Mouse (Mus musculus): ENCODE measurements around the gene Garem2. TPM values are rescaled to one million over a fixed set of nuclear protein-coding genes. Genes with fewer than 3 reads are reported as not detected.

The Garem2 gene
- polyA plus RNA-seq, 1 experiment from 2014 or later = 0.18 TPM

- Histone ChIP-seq H3K4me3 (no peak overlapping the region), H3K9ac (no peak overlapping the region)
- WGBS = 94% methylated on average over 6 of the region's 6 CpGs
These were observed 23.7 kb downstream of the Garem2 start for GRCm38 (mm10) chr5:30128680-30129079.

GRCm38 (mm10) chr5:30131246-30131645 lies 26.3 kb downstream of the Garem2 start:
- H3K4me2 ChIP-seq = no peak overlapping the region
- no peak overlapping the region for H3K27ac ChIP-seq
- H3K36me3 ChIP-seq = peaks cover 92% of the 10 kb centered on the region
- ATAC-seq (replicated peaks; ENCODE audit: insufficient number of reproducible peaks, insufficient read depth, low FRiP score, low read depth) = no peak
- H3K27me3 ChIP-seq = no peaks in the 10 kb centered on the region
- no peaks in the 10 kb centered on the region for H3K9me3 ChIP-seq (replicated peaks)
- no peak overlapping the region for H3K4me3 ChIP-seq
- H3K9ac ChIP-seq = no peak overlapping the region
- WGBS = 87% methylated on average over 4 of the region's 4 CpGs
- no peaks in the 10 kb centered on the region for H3K4me1 ChIP-seq (replicated peaks)

More at GRCm38 (mm10) chr5:30128680-30129079, 23.7 kb downstream of the Garem2 start:
- Histone ChIP-seq H3K4me1 (replicated peaks) (no peaks in the 10 kb centered on the region), H3K4me2 (no peak overlapping the region), H3K27me3 (no peaks in the 10 kb centered on the region), H3K9me3 (replicated peaks) (no peaks in the 10 kb centered on the region), H3K36me3 (peaks cover 94% of the 10 kb centered on the region), H3K27ac (no peak overlapping the region)
- ATAC-seq (replicated peaks; ENCODE audit: insufficient number of reproducible peaks, insufficient read depth, low FRiP score, low read depth) = no peak

- Histone ChIP-seq H3K27ac (no peak overlapping the region), H3K4me1 (replicated peaks) (no peaks in the 10 kb centered on the region), H3K4me2 (no peak overlapping the region), H3K9ac (no peak overlapping the region), H3K27me3 (no peaks in the 10 kb centered on the region), H3K36me3 (peaks cover 83% of the 10 kb centered on the region), H3K4me3 (no peak overlapping the region), H3K9me3 (replicated peaks) (no peaks in the 10 kb centered on the region)
- no peak for ATAC-seq (replicated peaks; ENCODE audit: insufficient number of reproducible peaks, insufficient read depth, low FRiP score, low read depth)
- WGBS = 88% methylated on average over 2 of the region's 2 CpGs
These were observed 27.2 kb downstream of the Garem2 start for GRCm38 (mm10) chr5:30132173-30132572.

GRCm38 (mm10) chr5:30135711-30136231 lies 30.8 kb downstream of the Garem2 start:
- no peak overlapping the region for H3K4me3 ChIP-seq
- no peak for ATAC-seq (replicated peaks; ENCODE audit: insufficient number of reproducible peaks, insufficient read depth, low FRiP score, low read depth)
- H3K27ac ChIP-seq = no peak overlapping the region
- no peaks in the 10 kb centered on the region for H3K4me1 ChIP-seq (replicated peaks)
- H3K36me3 ChIP-seq = peaks cover 75% of the 10 kb centered on the region
- no peaks in the 10 kb centered on the region for H3K9me3 ChIP-seq (replicated peaks)
- H3K9ac ChIP-seq = no peak overlapping the region
- no peak overlapping the region for H3K4me2 ChIP-seq
- H3K27me3 ChIP-seq = no peaks in the 10 kb centered on the region
- 86% methylated on average over 11 of the region's 11 CpGs for WGBS

- no peak overlapping the region for H3K27ac ChIP-seq
- peaks cover 77% of the 10 kb centered on the region for H3K36me3 ChIP-seq
- WGBS = 93% methylated on average over 9 of the region's 9 CpGs
- H3K4me2 ChIP-seq = no peak overlapping the region
- ATAC-seq (replicated peaks; ENCODE audit: insufficient number of reproducible peaks, insufficient read depth, low FRiP score, low read depth) = no peak
- no peaks in the 10 kb centered on the region for H3K27me3 ChIP-seq
- no peak overlapping the region for H3K4me3 ChIP-seq
- no peaks in the 10 kb centered on the region for H3K4me1 ChIP-seq (replicated peaks)
- no peak overlapping the region for H3K9ac ChIP-seq
- no peaks in the 10 kb centered on the region for H3K9me3 ChIP-seq (replicated peaks)
These were observed 32.3 kb downstream of the Garem2 start for GRCm38 (mm10) chr5:30137271-30137670.

- 86% methylated on average over 4 of the region's 4 CpGs for WGBS
- no peak overlapping the region for H3K9ac ChIP-seq
- no peak overlapping the region for H3K27ac ChIP-seq
- no peaks in the 10 kb centered on the region for H3K9me3 ChIP-seq (replicated peaks)
- H3K27me3 ChIP-seq = no peaks in the 10 kb centered on the region
- no peak overlapping the region for H3K4me3 ChIP-seq
- peaks cover 77% of the 10 kb centered on the region for H3K36me3 ChIP-seq
- no peak overlapping the region for H3K4me2 ChIP-seq
- ATAC-seq (replicated peaks; ENCODE audit: insufficient number of reproducible peaks, insufficient read depth, low FRiP score, low read depth) = no peak
- no peaks in the 10 kb centered on the region for H3K4me1 ChIP-seq (replicated peaks)
These were observed 33.2 kb downstream of the Garem2 start for GRCm38 (mm10) chr5:30138193-30138592.

- H3K27ac ChIP-seq = no peak overlapping the region
- H3K4me3 ChIP-seq = no peak overlapping the region
- 86% methylated on average over 6 of the region's 6 CpGs for WGBS
- no peak for ATAC-seq (replicated peaks; ENCODE audit: insufficient number of reproducible peaks, insufficient read depth, low FRiP score, low read depth)
- peaks cover 14% of the 10 kb centered on the region for H3K4me1 ChIP-seq (replicated peaks)
- H3K27me3 ChIP-seq = no peaks in the 10 kb centered on the region
- H3K9ac ChIP-seq = no peak overlapping the region
- H3K4me2 ChIP-seq = no peak overlapping the region
- H3K9me3 ChIP-seq (replicated peaks) = no peaks in the 10 kb centered on the region
- H3K36me3 ChIP-seq = peaks cover 51% of the 10 kb centered on the region
These were observed 41.6 kb downstream of the Garem2 start for GRCm38 (mm10) chr5:30146526-30146925.

GRCm38 (mm10) chr5:30148133-30148920 lies 43.4 kb downstream of the Garem2 start:
- no peak for ATAC-seq (replicated peaks; ENCODE audit: insufficient number of reproducible peaks, insufficient read depth, low FRiP score, low read depth)
- Histone ChIP-seq H3K27ac (no peak overlapping the region), H3K9ac (no peak overlapping the region), H3K4me2 (no peak overlapping the region), H3K27me3 (no peaks in the 10 kb centered on the region), H3K36me3 (peaks cover 33% of the 10 kb centered on the region), H3K4me3 (no peak overlapping the region), H3K9me3 (replicated peaks) (no peaks in the 10 kb centered on the region), H3K4me1 (replicated peaks) (peaks cover 18% of the 10 kb centered on the region)
- WGBS = 87% methylated on average over 5 of the region's 5 CpGs

GRCm38 (mm10) chr5:30152007-30152406 lies 47.0 kb downstream of the Garem2 start:
- WGBS = 56% methylated on average over 4 of the region's 4 CpGs
- H3K9ac ChIP-seq = peak overlapping the region; percentile 28; the same call in 1 of the 2 replicates
- H3K27ac ChIP-seq = peak overlapping the region; percentile 49
- H3K4me1 ChIP-seq (replicated peaks) = peaks cover 32% of the 10 kb centered on the region
- H3K27me3 ChIP-seq = no peaks in the 10 kb centered on the region
- H3K4me3 ChIP-seq = peak overlapping the region; percentile 8; the same call in 1 of the 2 replicates
- ATAC-seq (replicated peaks; ENCODE audit: insufficient number of reproducible peaks, insufficient read depth, low FRiP score, low read depth) = no peak
- H3K9me3 ChIP-seq (replicated peaks) = no peaks in the 10 kb centered on the region
- H3K36me3 ChIP-seq = peaks cover 1% of the 10 kb centered on the region
- H3K4me2 ChIP-seq = peak overlapping the region; percentile 32

- Histone ChIP-seq H3K27ac (peak overlapping the region; percentile 49), H3K36me3 (no peaks in the 10 kb centered on the region; the same call in 1 of the 2 replicates), H3K9me3 (replicated peaks) (no peaks in the 10 kb centered on the region), H3K27me3 (no peaks in the 10 kb centered on the region), H3K4me2 (peak overlapping the region; percentile 32), H3K9ac (0 out of 2 replicates have a peak overlapping the region, but pooled peaks have one; percentile 28), H3K4me1 (replicated peaks) (peaks cover 32% of the 10 kb centered on the region), H3K4me3 (no peak overlapping the region)
- WGBS = 64% methylated on average over 1 of the region's 1 CpGs
- ATAC-seq (replicated peaks; ENCODE audit: insufficient number of reproducible peaks, insufficient read depth, low FRiP score, low read depth) = no peak
These were observed 47.5 kb downstream of the Garem2 start for GRCm38 (mm10) chr5:30152413-30152812.

- no peaks in the 10 kb centered on the region for H3K27me3 ChIP-seq
- H3K4me2 ChIP-seq = peak overlapping the region; percentile 60; the same call in 1 of the 2 replicates
- no peaks in the 10 kb centered on the region for H3K36me3 ChIP-seq
- peaks cover 36% of the 10 kb centered on the region for H3K4me1 ChIP-seq (replicated peaks)
- H3K4me3 ChIP-seq = no peak overlapping the region
- no peak overlapping the region for H3K27ac ChIP-seq
- H3K9ac ChIP-seq = no peak overlapping the region
- no peak for ATAC-seq (replicated peaks; ENCODE audit: insufficient number of reproducible peaks, insufficient read depth, low FRiP score, low read depth)
- H3K9me3 ChIP-seq (replicated peaks) = no peaks in the 10 kb centered on the region
- WGBS = 92% methylated on average over 2 of the region's 2 CpGs
These were observed 48.3 kb downstream of the Garem2 start for GRCm38 (mm10) chr5:30153222-30153621.

Data from heart, embryonic 15.5 days (tissue).